Mouse (Mus musculus): ENCODE data around the gene Sspn.

Gene Sspn

DNA sequence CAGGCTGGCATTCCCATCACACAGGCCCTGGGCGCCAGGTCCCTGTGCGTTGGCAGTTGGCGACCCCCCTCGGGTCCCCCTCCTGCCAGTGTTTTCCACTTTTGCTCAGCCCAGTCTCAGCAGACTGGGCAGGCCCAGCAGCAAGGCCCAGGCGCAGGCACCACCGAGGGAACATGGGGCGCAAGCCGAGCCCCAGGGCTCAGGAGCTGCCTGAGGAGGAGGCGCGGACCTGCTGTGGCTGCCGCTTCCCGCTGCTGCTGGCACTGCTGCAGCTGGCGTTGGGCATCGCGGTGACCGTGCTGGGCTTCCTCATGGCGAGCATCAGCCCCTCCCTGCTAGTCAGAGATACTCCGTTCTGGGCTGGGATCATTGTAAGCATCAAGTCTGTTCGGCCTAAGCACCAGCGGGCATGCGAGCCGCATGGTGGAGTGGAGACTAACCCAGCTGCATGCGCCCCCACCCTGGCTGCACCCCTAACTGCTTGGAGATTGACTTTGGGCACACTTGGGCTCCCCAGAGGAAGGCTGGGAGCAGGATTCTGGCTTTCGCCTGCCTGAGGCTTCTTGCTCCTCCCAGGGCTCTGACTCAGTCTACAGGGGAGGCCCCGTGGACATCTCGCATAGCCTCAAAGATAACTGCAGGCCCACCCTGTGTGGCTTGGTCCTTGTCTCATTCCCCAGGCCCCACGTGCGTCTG is 2.7 kb downstream of the Sspn start:
- peak; percentile 86 for DNase-seq (ENCODE audit: low spot score in 2 of 2)

DNA sequence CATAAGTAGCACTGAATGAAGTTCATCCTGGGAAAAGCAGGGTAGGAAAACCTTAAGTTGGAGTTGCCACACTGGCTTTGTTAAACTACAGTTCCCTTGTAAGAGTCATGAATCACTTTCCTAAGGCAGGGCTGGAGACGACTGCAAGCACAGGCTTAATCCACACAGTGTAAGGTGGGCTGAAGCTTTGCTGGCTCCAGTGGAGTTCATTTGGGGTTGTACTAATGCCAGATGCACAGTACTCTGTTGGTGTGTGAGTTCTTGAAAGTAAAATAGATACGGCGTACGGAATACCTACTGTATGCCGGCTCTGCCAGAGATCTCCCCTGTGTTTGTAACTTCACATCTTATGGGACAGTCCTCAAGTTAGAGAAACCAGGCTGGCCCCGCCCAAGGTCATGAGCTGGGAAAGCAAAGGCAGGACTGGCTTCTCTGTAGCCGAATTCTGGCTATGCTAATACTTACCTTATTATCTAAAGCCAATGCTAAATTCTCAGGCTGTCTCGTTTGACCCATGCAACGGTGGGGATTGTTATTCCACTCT is 3.3 kb downstream of the Sspn start:
- DNase-seq (ENCODE audit: low spot score in 2 of 2) = no peak

DNA sequence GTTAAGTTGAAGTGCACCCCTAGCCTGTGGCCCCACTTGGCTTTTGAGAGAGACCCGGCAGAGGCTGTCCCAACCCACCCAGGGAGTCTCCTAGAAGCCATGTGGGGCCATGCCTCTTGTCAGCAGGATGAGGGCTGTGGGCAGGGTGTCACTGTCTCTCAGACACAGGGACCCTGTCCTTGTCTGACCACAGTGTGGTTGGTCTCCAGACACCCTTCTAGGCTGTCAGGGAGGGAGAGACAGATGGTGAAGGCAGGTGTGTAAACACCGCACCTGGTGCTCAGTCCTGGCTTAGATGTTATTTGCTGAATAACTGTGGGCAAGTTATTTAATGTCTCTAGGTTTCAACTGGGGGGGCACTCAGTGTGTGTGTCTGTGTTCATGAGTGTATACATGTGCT is 4.5 kb downstream of the Sspn start:
- DNase-seq (ENCODE audit: low spot score in 2 of 2) = no peak

- DNase-seq (ENCODE audit: low spot score in 2 of 2) = no peak
Measured at GRCm38 (mm10) chr6:145936511-145936910, 5.1 kb downstream of the Sspn start.

GRCm38 (mm10) chr6:145940852-145941251 is 9.4 kb downstream of the Sspn start:
- no peak for DNase-seq (ENCODE audit: low spot score in 2 of 2)

DNA sequence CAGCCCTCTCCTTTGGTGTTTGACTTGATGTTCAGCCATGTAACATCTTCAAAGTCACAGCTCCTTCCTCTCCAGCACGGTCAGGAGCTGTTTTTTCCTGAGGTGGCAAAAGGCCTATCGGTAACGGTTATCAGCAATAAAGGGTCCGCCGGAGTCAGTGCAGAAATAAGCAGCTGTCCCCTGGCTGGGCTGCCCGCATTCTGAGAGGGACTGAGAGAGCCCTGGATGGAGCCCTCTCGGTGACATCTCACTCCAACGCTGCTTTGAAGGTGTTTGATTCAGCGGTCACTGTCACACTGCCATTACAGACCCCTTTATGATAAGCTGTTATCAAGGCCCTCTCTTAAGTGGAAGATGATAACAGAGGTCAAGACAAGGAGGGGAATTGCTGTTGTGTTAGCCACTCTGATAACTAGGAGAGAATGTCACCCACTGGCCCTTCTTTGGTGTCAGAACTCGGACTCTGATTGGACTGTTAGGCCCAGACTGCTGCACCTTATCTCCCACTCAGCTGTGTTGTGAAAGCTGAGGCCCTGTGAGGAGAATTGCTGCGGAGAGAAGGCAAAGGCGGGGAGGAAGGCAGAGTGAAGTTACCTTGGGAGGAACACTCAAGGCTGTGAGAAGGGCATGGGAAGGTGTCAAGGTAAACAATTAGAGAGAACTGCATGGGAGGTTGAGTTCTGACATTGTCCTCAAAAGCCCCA is 11.0 kb downstream of the Sspn start:
- DNase-seq (ENCODE audit: low spot score in 2 of 2) = no peak

- no peak for DNase-seq (ENCODE audit: low spot score in 2 of 2)
Measured at GRCm38 (mm10) chr6:145943414-145943813, 12.0 kb downstream of the Sspn start.

GRCm38 (mm10) chr6:145945700-145946344 is 14.4 kb downstream of the Sspn start:
- DNase-seq (ENCODE audit: low spot score in 2 of 2) = no peak

DNA sequence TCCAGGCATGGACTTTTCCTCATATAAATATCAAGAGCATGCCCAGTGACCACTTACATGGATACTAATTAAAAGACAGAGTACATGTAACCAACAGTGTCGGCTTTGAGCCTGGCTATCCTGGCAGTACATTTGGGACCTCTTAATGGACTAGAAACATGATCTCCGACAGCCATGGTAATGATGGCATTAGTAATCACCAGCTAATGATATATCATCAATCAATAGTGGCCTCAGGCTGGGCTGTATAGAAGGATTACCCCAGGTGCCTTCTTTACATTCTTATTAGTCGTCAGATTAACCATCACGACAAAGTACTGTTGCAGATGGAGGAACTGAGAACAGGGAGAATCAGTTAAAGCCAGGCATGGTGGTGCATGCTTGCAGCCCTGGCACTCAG is 17.6 kb downstream of the Sspn start:
- DNase-seq (ENCODE audit: low spot score in 2 of 2) = no peak

DNA sequence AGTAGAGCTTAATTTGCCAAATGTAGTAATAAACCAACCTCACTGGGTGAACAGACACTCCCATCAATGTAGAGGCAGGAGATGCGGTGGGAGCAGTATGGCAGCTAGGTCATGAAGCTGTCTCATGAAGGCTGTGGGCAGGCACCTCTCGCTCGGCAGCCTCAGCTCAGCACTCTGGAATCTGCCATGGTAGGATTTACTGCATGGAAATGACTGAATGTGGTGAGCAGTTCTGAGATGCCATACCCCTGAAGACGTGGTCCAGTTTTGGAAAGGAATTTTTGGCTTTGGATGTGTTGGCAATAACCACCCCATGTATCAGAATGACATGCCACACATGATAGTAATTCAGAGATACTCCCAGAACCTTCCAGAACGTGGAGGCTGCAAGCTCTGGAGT is 19.2 kb downstream of the Sspn start:
- no peak for DNase-seq (ENCODE audit: low spot score in 2 of 2)

GRCm38 (mm10) chr6:145952594-145952993 is 21.2 kb downstream of the Sspn start:
- no peak for DNase-seq (ENCODE audit: low spot score in 2 of 2)

DNA sequence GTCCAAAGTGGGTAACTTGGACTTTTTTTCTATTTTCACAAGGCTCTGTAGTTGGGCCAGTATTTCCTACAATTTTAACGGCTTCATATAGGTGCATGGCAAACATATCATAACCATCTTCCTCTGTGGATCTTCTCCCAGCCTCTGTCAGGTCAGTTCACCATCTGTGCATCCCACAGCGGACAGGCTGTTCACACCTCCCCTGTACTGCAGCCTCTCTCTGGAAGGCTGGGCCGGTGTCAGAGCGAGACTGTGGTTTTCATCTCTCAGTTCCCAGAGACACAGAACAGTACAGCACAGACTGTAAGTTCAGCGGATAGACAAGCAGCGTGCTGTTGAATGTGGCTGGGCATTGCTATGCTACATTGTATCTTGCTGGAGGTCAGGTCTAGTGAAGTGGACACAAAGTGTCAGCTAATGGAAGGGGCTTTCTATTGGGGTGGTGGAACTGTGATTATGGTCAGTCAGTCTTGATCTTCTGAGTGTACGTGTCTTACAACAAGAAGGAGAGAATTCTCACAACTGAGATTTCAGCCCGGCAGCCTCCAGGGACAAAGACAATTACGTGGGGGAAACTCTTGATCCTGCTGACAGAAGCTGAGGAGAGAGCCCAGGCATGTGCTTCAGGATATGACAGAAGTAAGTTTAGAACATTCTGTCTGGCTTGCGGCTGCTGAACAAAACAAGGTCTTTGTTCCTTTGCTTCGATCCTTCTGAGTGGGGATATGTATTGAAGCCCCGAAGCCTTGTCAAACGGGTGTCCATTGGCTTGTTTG is 21.9 kb downstream of the Sspn start:
- DNase-seq (ENCODE audit: low spot score in 2 of 2) = no peak

DNA sequence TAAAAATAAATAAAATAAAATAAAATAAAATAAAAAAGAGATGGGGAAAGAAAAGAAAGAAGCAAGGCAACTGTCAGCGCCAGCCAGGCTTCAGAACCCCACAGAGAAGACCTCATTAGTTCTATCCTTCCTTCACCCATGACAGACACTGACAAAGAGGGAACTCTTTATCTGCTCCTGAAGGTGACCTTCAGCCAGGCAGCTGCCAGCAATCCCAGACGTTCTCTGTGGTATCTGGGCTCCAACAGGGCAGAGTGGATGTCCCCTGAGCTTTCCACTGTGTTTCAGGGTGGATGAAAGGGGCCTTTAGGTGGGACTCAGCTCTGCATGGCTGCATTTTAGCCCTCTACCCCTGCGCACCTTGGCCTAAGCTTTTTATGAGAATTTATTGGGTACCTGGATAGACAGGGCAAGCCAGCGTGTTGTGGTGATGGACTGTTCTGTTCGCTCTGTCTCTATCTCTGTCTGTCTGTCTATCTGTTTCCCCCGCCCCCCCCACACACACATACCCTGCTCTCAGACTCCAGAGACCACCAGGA is 26.1 kb downstream of the Sspn start:
- no peak for DNase-seq (ENCODE audit: low spot score in 2 of 2)

GRCm38 (mm10) chr6:145958070-145958469 is 26.6 kb downstream of the Sspn start:
- no peak for DNase-seq (ENCODE audit: low spot score in 2 of 2)

DNA sequence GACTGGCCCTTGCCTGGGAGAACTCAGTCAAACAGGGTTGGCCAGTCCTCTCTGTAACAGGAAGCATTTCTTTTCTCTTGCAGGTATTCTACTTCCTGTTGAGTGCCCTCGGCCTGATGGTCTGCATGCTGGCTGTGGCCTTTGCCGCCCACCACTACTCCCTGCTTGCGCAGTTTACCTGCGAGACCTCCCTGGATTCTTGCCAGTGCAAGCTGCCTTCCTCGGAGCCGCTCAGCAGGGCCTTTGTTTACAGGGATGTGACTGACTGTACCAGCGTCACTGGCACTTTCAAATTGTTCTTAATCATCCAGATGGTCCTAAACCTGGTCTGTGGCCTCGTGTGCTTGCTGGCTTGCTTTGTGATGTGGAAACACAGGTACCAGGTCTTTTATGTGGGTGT is 29.6 kb downstream of the Sspn start:
- no peak for DNase-seq (ENCODE audit: low spot score in 2 of 2)

- DNase-seq (ENCODE audit: low spot score in 2 of 2) = peak; percentile 43 to 49
Measured at GRCm38 (mm10) chr6:145963966-145964365, 32.5 kb downstream of the Sspn start.

DNA sequence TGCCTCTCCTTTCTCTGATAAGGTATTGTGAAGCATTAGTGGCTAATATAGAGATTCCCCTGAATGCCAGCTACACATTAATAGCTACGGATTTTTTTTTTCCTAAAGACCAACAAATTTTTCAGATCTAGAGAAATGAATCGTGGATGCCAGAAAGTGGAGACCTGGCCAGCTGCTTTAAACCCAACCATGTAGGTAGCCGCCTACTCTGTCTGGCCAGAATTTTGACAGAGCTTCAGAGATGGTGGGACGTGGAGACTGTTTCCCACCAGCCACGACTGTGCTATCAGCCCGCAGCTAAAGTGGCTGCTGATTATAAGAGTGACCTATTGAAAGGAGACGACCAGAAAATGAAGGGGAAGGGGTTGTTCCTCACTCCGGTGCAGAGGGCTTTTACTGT is 36.3 kb downstream of the Sspn start:
- no peak for DNase-seq (ENCODE audit: low spot score in 2 of 2)

- DNase-seq (ENCODE audit: low spot score in 2 of 2) = no peak
Measured at GRCm38 (mm10) chr6:145968301-145968818, 36.9 kb downstream of the Sspn start.

- DNase-seq (ENCODE audit: low spot score in 2 of 2) = no peak
Measured at GRCm38 (mm10) chr6:145968821-145969220, 37.4 kb downstream of the Sspn start.

DNA sequence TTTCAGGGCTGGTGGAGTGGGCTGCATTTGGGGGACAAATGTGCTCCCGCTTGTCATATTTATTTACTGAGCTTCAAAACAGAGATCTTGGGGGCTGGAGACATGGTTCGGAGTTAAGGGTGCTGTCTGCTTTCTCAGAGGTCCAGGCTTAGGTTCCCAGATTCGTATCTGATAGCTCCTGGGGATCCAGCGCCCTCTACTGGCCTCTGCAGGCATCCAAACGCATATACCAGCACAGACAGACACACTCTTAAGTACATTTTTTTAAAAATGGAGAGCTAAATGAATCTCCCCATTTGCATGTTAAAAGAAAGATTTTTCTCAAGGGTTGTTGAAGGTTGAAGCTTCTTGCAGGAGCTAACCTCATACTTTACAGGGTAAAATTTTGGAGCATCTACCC is 38.1 kb downstream of the Sspn start:
- no peak for DNase-seq (ENCODE audit: low spot score in 2 of 2)

GRCm38 (mm10) chr6:145972107-145972506 is 40.7 kb downstream of the Sspn start:
- DNase-seq (ENCODE audit: low spot score in 2 of 2) = no peak
